Mouse (Mus musculus): Measurements from ENCODE around the gene Vmn1r65.
"Not testable (repeated sequence)": the region's sequence is repeated elsewhere in the genome, so short reads cannot be mapped to it uniquely, and the experiment has no call there.

Vmn1r65 gene

GRCm38 (mm10) chr7:6010910-6011309 lies at the start of gene Vmn1r65:
Gene Vmn1r65 (minus strand): TSS chr7:6011010.
- DNase-seq (ENCODE audit: low read depth, low spot score): no peak

- DNase-seq (ENCODE audit: low read depth, low spot score): no peak
Measured at GRCm38 (mm10) chr7:6044861-6045260, 34.1 kb upstream of the Vmn1r65 start, which contains the start of gene Nlrp4c. Gene Nlrp4c (plus strand): TSS chr7:6045161.

- not testable (repeated sequence) for DNase-seq (ENCODE audit: low read depth, low spot score)
Measured at GRCm38 (mm10) chr7:5982426-5982825, 28.4 kb downstream of the Vmn1r65 start.

- DNase-seq (ENCODE audit: low read depth, low spot score): not testable (repeated sequence)
Measured at GRCm38 (mm10) chr7:5972546-5972945, 38.3 kb downstream of the Vmn1r65 start.
